Mouse (Mus musculus) brain, embryonic 14.5 days (tissue): ENCODE data around the gene Bcl2l1. TPM values are rescaled to one million over a fixed set of nuclear protein-coding genes. Genes with fewer than 3 reads are reported as not detected.

ENCODE experiments used
- DNase-seq: peaks from one replicate; pipeline ENCODE4 v3.0.0-alpha.2; 2011; ENCODE audit warnings: low read depth
- CTCF ChIP-seq: fragments of 200-500 bp; IDR thresholded peaks from 2 replicates; pipeline ENCODE4 v1.5.1; 2012; ENCODE audit warnings: inconsistent platforms, mild to moderate bottlenecking, moderate library complexity, borderline replicate concordance; ENCODE audit not compliant: insufficient read depth, insufficient read length; ENCODE audit errors: extremely low read depth
- POLR2A ChIP-seq: fragments of 200-500 bp; IDR thresholded peaks from 2 replicates; pipeline ENCODE4 v1.6.1; 2012; ENCODE audit warnings: mild to moderate bottlenecking, inconsistent platforms, borderline replicate concordance; ENCODE audit not compliant: poor library complexity, insufficient read depth, insufficient read length, severe bottlenecking; ENCODE audit errors: extremely low read depth
- polyA plus RNA-seq: library from polyadenylated mRNA; depleted of rRNA; stranded (reverse); fragments of >200 nt; gene quantifications from 2 replicates; pipeline ENCODE4 v1.2.3, GENCODE M21; 2012; rRNA removed

Bcl2l1 gene
- polyA plus RNA-seq, 1 experiment = 129 TPM

DNA sequence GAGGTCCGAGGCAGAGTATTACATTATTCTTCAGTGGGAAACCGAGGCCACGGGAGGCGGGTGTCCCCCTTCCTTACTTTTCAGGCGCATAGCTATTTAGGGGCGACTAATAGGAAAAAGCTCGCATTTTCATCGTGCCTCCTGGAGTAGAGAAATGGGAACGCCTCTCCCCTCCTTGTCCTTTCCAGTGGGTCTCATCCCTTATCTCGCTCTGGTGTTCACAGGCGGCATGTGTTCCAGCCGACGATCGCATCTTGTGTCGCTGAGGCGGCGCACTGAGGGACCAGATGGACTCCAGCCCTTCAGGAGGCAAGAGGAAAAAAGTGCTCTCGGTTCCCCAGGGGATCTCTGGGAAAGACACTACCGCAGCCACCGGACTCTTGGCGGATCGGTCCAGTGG is 94.8 kb downstream of the Bcl2l1 start:
- TF ChIP-seq CTCF (no peak), POLR2A (no peak)
- DNase-seq = peak; percentile 61

DNA sequence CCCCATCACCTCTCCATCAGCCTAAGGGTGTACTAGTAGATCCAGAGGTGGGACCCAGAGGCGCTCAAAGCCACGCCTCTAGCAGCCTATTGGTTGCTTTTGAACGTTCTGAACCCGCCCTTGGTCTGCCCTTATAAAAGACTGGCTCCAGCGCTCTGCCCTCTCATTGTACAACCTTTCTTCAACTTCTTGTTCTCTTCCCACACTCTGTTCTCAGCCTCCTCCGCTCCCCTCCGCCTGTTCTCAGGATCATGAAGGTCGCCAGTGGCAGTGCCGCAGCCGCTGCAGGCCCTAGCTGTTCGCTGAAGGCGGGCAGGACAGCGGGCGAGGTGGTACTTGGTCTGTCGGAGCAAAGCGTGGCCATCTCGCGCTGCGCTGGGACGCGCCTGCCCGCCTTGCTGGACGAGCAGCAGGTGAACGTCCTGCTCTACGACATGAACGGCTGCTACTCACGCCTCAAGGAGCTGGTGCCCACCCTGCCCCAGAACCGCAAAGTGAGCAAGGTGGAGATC is 95.4 kb downstream of the Bcl2l1 start, which contains the start of gene Id1:
Gene Id1, plus strand, starts transcription at position 162 of the 512 bp plus-strand sequence.
- TF ChIP-seq POLR2A (peak; percentile 70; the same call in 1 of the 2 replicates), CTCF (no peak)
- peak; percentile 92 for DNase-seq

DNA sequence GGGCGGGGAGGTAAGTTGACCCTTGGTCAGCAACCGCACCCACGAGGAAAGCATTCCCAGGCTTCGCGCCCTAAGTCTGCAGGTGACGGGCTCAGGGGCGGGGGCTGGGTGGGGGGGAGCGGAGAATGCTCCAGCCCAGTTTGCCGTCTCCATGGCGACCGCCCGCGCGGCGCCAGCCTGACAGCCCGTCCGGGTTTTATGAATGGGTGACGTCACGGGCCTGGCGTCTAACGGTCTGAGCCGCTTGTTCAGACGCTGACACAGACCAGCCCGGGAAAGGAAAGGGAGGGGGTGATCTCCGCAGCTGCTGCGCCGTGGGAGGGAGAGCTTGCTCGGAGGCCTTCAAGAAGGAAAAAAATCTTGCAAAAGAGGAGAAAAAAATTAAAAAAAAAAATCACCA is 96.5 kb downstream of the Bcl2l1 start:
- peak; percentile 98 for DNase-seq
- TF ChIP-seq CTCF (no peak), POLR2A (no peak)

DNA sequence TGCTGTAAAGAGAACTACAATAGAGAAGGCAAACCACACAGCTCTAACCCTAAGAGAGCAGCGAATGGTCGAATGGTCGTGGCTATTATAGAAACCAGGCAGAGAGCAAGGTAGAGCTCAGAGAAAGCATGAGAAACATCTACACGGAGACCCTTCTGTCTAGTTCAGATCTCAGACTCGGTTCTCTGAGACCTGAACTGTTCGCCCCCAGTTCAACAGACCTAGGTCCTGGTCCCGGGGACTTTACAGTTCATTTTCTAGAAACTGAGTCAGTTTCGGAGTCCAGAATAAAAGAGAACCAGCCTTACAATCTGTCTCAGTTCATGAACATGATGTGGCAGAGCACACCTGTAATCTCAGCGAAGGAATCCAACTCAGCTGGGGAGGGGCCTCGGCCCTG is 97.0 kb downstream of the Bcl2l1 start:
- TF ChIP-seq CTCF = no peak
- TF ChIP-seq POLR2A = no peak
- DNase-seq = no peak

DNA sequence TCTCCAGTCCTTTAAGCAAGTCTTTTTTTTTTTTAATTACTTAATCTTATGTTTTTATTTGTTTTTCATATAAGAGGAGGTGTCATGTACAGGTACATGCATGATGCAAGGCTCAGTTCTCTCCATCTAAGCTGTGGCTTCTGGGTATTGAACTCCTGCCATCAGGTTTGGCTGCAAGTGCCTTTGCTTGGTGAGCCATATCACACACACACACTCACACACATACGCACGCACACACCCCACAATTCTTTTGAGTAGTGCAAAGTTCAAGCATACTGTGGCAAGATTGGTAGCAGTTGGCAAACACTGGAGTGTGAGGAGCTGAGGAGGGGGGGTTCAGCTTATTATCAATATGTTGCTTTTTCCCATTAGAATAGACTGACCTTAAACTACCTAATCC is 98.3 kb downstream of the Bcl2l1 start:
- TF ChIP-seq POLR2A (no peak), CTCF (no peak)
- DNase-seq = no peak

Other genes with a start within 250 kb of the Bcl2l1 start
- gene Defb45, start 232.3 kb downstream of the Bcl2l1 start, polyA plus RNA-seq = not detected in 2 replicates
- gene Defb36, start 227.4 kb downstream of the Bcl2l1 start, polyA plus RNA-seq = not detected in 2 replicates
- not detected in 2 replicates for gene Defb25, start 208.7 kb downstream of the Bcl2l1 start, polyA plus RNA-seq
- gene Rem1, start 204.8 kb downstream of the Bcl2l1 start, polyA plus RNA-seq = 0.33 and 0.48 TPM in 2 replicates
- 188 and 200 TPM in 2 replicates for gene H13, start 162.3 kb downstream of the Bcl2l1 start, polyA plus RNA-seq
- gene Mcts2, start 144.7 kb downstream of the Bcl2l1 start, polyA plus RNA-seq = 19.7 and 22.9 TPM in 2 replicates
- 126 TPM in 2 replicates for gene Id1, start 95.5 kb downstream of the Bcl2l1 start, polyA plus RNA-seq
- gene Cox4i2, start 77.6 kb downstream of the Bcl2l1 start, polyA plus RNA-seq = 4.3 and 4.8 TPM in 2 replicates
- gene Tpx2, start 16.2 kb upstream of the Bcl2l1 start, polyA plus RNA-seq = 20.8 and 28.8 TPM in 2 replicates
- gene Mylk2, start 79.6 kb upstream of the Bcl2l1 start, polyA plus RNA-seq = not detected in 2 replicates
- gene Foxs1, start 101.5 kb upstream of the Bcl2l1 start, polyA plus RNA-seq = 4.6 and 5.4 TPM in 2 replicates
- 20.6 and 23.9 TPM in 2 replicates for gene Dusp15, start 120.0 kb upstream of the Bcl2l1 start, polyA plus RNA-seq
- gene Ttll9, start 130.8 kb upstream of the Bcl2l1 start, polyA plus RNA-seq = 4.5 and 5.8 TPM in 2 replicates
- gene Pdrg1, start 183.7 kb upstream of the Bcl2l1 start, polyA plus RNA-seq = 121 and 131 TPM in 2 replicates
- gene Xkr7, start 200.1 kb upstream of the Bcl2l1 start, polyA plus RNA-seq = 12.0 and 18.3 TPM in 2 replicates
- 8.3 and 8.8 TPM in 2 replicates for gene Ccm2l, start 234.2 kb upstream of the Bcl2l1 start, polyA plus RNA-seq